Mouse (Mus musculus): ENCODE results near the gene Aes. TPM values are rescaled to one million over a fixed set of nuclear protein-coding genes. Genes with fewer than 3 reads are reported as not detected.
A peak's percentile ranks its signal among the peaks of the same experiment; 100 is the strongest.

Aes gene
- polyA plus RNA-seq, 1 experiment from 2014 or later = 598 TPM

- peak; percentile 48 for ATAC-seq (ENCODE audit: insufficient number of reproducible peaks, insufficient read depth, low FRiP score, low read depth)
- WGBS = under 1% methylated on average over 31 of the region's 34 CpGs
- Histone ChIP-seq H3K36me3 (ENCODE audit: control insufficient read depth, insufficient read depth, low read length) (peaks cover 14% of the 10 kb centered on the region), H3K4me3 (ENCODE audit: control insufficient read depth in 1 of 2, insufficient read depth in 1 of 2, low read depth in 1 of 2, low read length in 2 of 2) (peak overlapping the region; percentile 44 to 49), H3K27ac (replicated peaks in 1 of 2; ENCODE audit: control insufficient read depth in 1 of 2, insufficient read depth in 1 of 2, low read depth in 2 of 2, low read length in 2 of 2) (peak overlapping the region; percentile 82 to 89), H3K9me3 (ENCODE audit: control insufficient read depth, low read length) (no peaks in the 10 kb centered on the region), H3K4me1 (ENCODE audit: control insufficient read depth in 2 of 2, insufficient read depth in 2 of 2, low read length in 2 of 2) (peaks cover 40 to 44% of the 10 kb centered on the region in 2 experiments), H3K27me3 (ENCODE audit: control insufficient read depth, insufficient read depth, low read length) (no peaks in the 10 kb centered on the region), H3K4me2 (ENCODE audit: low read length) (peak overlapping the region; percentile 75), H3K9ac (ENCODE audit: low read length) (peak overlapping the region; percentile 72)
Measured at GRCm38 (mm10) chr10:81570831-81571500, 11.7 kb downstream of the Aes start.

GRCm38 (mm10) chr10:81571501-81571876, 12.2 kb downstream of the Aes start:
- H3K9ac ChIP-seq (ENCODE audit: low read length) = peak overlapping the region; percentile 72
- H3K4me3 ChIP-seq (ENCODE audit: control insufficient read depth in 1 of 2, insufficient read depth in 1 of 2, low read depth in 1 of 2, low read length in 2 of 2) = peak overlapping the region; percentile 44 to 49
- H3K27me3 ChIP-seq (ENCODE audit: control insufficient read depth, insufficient read depth, low read length) = no peaks in the 10 kb centered on the region
- no peaks in the 10 kb centered on the region for H3K9me3 ChIP-seq (ENCODE audit: control insufficient read depth, low read length)
- H3K27ac ChIP-seq (replicated peaks in 1 of 2; ENCODE audit: control insufficient read depth in 1 of 2, insufficient read depth in 1 of 2, low read depth in 2 of 2, low read length in 2 of 2) = peak overlapping the region; percentile 82 to 89
- under 1% methylated on average over 18 of the region's 18 CpGs for WGBS
- peak; percentile 88 for ATAC-seq (ENCODE audit: insufficient number of reproducible peaks, insufficient read depth, low FRiP score, low read depth)
- peaks cover 40 to 45% of the 10 kb centered on the region in 2 experiments for H3K4me1 ChIP-seq (ENCODE audit: control insufficient read depth in 2 of 2, insufficient read depth in 2 of 2, low read length in 2 of 2)
- H3K4me2 ChIP-seq (ENCODE audit: low read length) = peak overlapping the region; percentile 75
- peaks cover 9% of the 10 kb centered on the region for H3K36me3 ChIP-seq (ENCODE audit: control insufficient read depth, insufficient read depth, low read length)

GRCm38 (mm10) chr10:81572133-81572671, 12.9 kb downstream of the Aes start:
- H3K4me1 ChIP-seq (ENCODE audit: control insufficient read depth in 2 of 2, insufficient read depth in 2 of 2, low read length in 2 of 2) = peaks cover 40 to 45% of the 10 kb centered on the region in 2 experiments
- H3K9ac ChIP-seq (ENCODE audit: low read length) = peak overlapping the region; percentile 60
- no peak for ATAC-seq (ENCODE audit: insufficient number of reproducible peaks, insufficient read depth, low FRiP score, low read depth)
- no peaks in the 10 kb centered on the region for H3K9me3 ChIP-seq (ENCODE audit: control insufficient read depth, low read length)
- H3K4me2 ChIP-seq (ENCODE audit: low read length) = peak overlapping the region; percentile 75
- H3K4me3 ChIP-seq (ENCODE audit: control insufficient read depth in 1 of 2, insufficient read depth in 1 of 2, low read depth in 1 of 2, low read length in 2 of 2) = peak overlapping the region; percentile 27 to 28
- no peaks in the 10 kb centered on the region for H3K27me3 ChIP-seq (ENCODE audit: control insufficient read depth, insufficient read depth, low read length)
- H3K36me3 ChIP-seq (ENCODE audit: control insufficient read depth, insufficient read depth, low read length) = peaks cover 2% of the 10 kb centered on the region
- H3K27ac ChIP-seq (replicated peaks in 1 of 2; ENCODE audit: control insufficient read depth in 1 of 2, insufficient read depth in 1 of 2, low read depth in 2 of 2, low read length in 2 of 2) = peak overlapping the region; percentile 20 to 46; a peak in 2 of 4 replicates
- 17% methylated on average over 9 of the region's 9 CpGs for WGBS

- 0 out of 2 replicates have a peak, but pooled peaks cover 6% of the 10 kb centered on the region for H3K36me3 ChIP-seq (ENCODE audit: control insufficient read depth, insufficient read depth, low read length)
- no peak overlapping the region for H3K4me2 ChIP-seq (ENCODE audit: low read length)
- peaks cover 40 to 45% of the 10 kb centered on the region in 2 experiments for H3K4me1 ChIP-seq (ENCODE audit: control insufficient read depth in 2 of 2, insufficient read depth in 2 of 2, low read length in 2 of 2)
- H3K9ac ChIP-seq (ENCODE audit: low read length) = no peak overlapping the region
- 25% methylated on average over 9 of the region's 9 CpGs for WGBS
- no peak overlapping the region for H3K27ac ChIP-seq (replicated peaks in 1 of 2; ENCODE audit: control insufficient read depth in 1 of 2, insufficient read depth in 1 of 2, low read depth in 2 of 2, low read length in 2 of 2)
- no peaks in the 10 kb centered on the region for H3K27me3 ChIP-seq (ENCODE audit: control insufficient read depth, insufficient read depth, low read length)
- H3K9me3 ChIP-seq (ENCODE audit: control insufficient read depth, low read length) = no peaks in the 10 kb centered on the region
- no peak overlapping the region for H3K4me3 ChIP-seq (ENCODE audit: control insufficient read depth in 1 of 2, insufficient read depth in 1 of 2, low read depth in 1 of 2, low read length in 2 of 2)
- no peak for ATAC-seq (ENCODE audit: insufficient number of reproducible peaks, insufficient read depth, low FRiP score, low read depth)
Measured at GRCm38 (mm10) chr10:81572975-81573374, 13.7 kb downstream of the Aes start.

- peak within 1 kb of the TSS in 1 of 2 experiments; percentile 48; a peak in 1 of 4 replicates for H3K27ac ChIP-seq (replicated peaks in 1 of 2; ENCODE audit: control insufficient read depth in 1 of 2, insufficient read depth in 1 of 2, low read depth in 2 of 2, low read length in 2 of 2)
- H3K9me3 ChIP-seq (ENCODE audit: control insufficient read depth, low read length) = no peaks in the 10 kb centered on the region
- 0 out of 2 replicates have a peak, but pooled peaks cover 7% of the 10 kb centered on the region for H3K36me3 ChIP-seq (ENCODE audit: control insufficient read depth, insufficient read depth, low read length)
- no peak for ATAC-seq (ENCODE audit: insufficient number of reproducible peaks, insufficient read depth, low FRiP score, low read depth)
- 22% methylated on average over 10 of the region's 10 CpGs for WGBS
- H3K4me3 ChIP-seq (ENCODE audit: control insufficient read depth in 1 of 2, insufficient read depth in 1 of 2, low read depth in 1 of 2, low read length in 2 of 2) = peak within 1 kb of the TSS; percentile 66 to 74
- H3K27me3 ChIP-seq (ENCODE audit: control insufficient read depth, insufficient read depth, low read length) = no peaks in the 10 kb centered on the region
- H3K4me1 ChIP-seq (ENCODE audit: control insufficient read depth in 2 of 2, insufficient read depth in 2 of 2, low read length in 2 of 2) = peaks cover 29 to 31% of the 10 kb centered on the region in 2 experiments
- peak within 1 kb of the TSS; percentile 88 for H3K4me2 ChIP-seq (ENCODE audit: low read length)
- peak within 1 kb of the TSS; percentile 86 for H3K9ac ChIP-seq (ENCODE audit: low read length)
Measured at GRCm38 (mm10) chr10:81574081-81575056, 15.1 kb downstream of the Aes start, which contains the start of gene Tle2. Gene Tle2, plus strand, starts transcription at chr10:81574561.

- Histone ChIP-seq H3K4me3 (ENCODE audit: control insufficient read depth in 1 of 2, insufficient read depth in 1 of 2, low read depth in 1 of 2, low read length in 2 of 2) (peak overlapping the region; percentile 66 to 74), H3K9ac (ENCODE audit: low read length) (peak overlapping the region; percentile 86), H3K36me3 (ENCODE audit: control insufficient read depth, insufficient read depth, low read length) (0 out of 2 replicates have a peak, but pooled peaks cover 7% of the 10 kb centered on the region), H3K4me1 (ENCODE audit: control insufficient read depth in 2 of 2, insufficient read depth in 2 of 2, low read length in 2 of 2) (peaks cover 21 to 23% of the 10 kb centered on the region in 2 experiments), H3K27me3 (ENCODE audit: control insufficient read depth, insufficient read depth, low read length) (0 out of 2 replicates have a peak, but pooled peaks cover 3% of the 10 kb centered on the region), H3K4me2 (ENCODE audit: low read length) (peak overlapping the region; percentile 88), H3K9me3 (ENCODE audit: control insufficient read depth, low read length) (no peaks in the 10 kb centered on the region), H3K27ac (replicated peaks in 1 of 2; ENCODE audit: control insufficient read depth in 1 of 2, insufficient read depth in 1 of 2, low read depth in 2 of 2, low read length in 2 of 2) (peak overlapping the region in 1 of 2 experiments; percentile 48; a peak in 1 of 4 replicates)
- WGBS = 0% methylated on average over 28 of the region's 30 CpGs
- no peak for ATAC-seq (ENCODE audit: insufficient number of reproducible peaks, insufficient read depth, low FRiP score, low read depth)
Measured at GRCm38 (mm10) chr10:81575208-81575631, 15.9 kb downstream of the Aes start.

GRCm38 (mm10) chr10:81575695-81576094, 16.4 kb downstream of the Aes start:
- ATAC-seq (ENCODE audit: insufficient number of reproducible peaks, insufficient read depth, low FRiP score, low read depth) = no peak
- Histone ChIP-seq H3K36me3 (ENCODE audit: control insufficient read depth, insufficient read depth, low read length) (peaks cover 8% of the 10 kb centered on the region; the same call in 1 of the 2 replicates), H3K27ac (replicated peaks in 1 of 2; ENCODE audit: control insufficient read depth in 1 of 2, insufficient read depth in 1 of 2, low read depth in 2 of 2, low read length in 2 of 2) (peak overlapping the region in 1 of 2 experiments; percentile 48; a peak in 1 of 4 replicates), H3K27me3 (ENCODE audit: control insufficient read depth, insufficient read depth, low read length) (0 out of 2 replicates have a peak, but pooled peaks cover 3% of the 10 kb centered on the region), H3K9ac (ENCODE audit: low read length) (peak overlapping the region; percentile 86), H3K4me1 (ENCODE audit: control insufficient read depth in 2 of 2, insufficient read depth in 2 of 2, low read length in 2 of 2) (peaks cover 21 to 22% of the 10 kb centered on the region in 2 experiments), H3K9me3 (ENCODE audit: control insufficient read depth, low read length) (no peaks in the 10 kb centered on the region), H3K4me3 (ENCODE audit: control insufficient read depth in 1 of 2, insufficient read depth in 1 of 2, low read depth in 1 of 2, low read length in 2 of 2) (peak overlapping the region; percentile 66 to 74), H3K4me2 (ENCODE audit: low read length) (peak overlapping the region; percentile 88)
- WGBS = 3% methylated on average over 6 of the region's 6 CpGs

All from heart, embryonic 14.5 days (tissue).